8 mouse cellular contexts compared by ENCODE assay signal in the genomic region with DNA sequence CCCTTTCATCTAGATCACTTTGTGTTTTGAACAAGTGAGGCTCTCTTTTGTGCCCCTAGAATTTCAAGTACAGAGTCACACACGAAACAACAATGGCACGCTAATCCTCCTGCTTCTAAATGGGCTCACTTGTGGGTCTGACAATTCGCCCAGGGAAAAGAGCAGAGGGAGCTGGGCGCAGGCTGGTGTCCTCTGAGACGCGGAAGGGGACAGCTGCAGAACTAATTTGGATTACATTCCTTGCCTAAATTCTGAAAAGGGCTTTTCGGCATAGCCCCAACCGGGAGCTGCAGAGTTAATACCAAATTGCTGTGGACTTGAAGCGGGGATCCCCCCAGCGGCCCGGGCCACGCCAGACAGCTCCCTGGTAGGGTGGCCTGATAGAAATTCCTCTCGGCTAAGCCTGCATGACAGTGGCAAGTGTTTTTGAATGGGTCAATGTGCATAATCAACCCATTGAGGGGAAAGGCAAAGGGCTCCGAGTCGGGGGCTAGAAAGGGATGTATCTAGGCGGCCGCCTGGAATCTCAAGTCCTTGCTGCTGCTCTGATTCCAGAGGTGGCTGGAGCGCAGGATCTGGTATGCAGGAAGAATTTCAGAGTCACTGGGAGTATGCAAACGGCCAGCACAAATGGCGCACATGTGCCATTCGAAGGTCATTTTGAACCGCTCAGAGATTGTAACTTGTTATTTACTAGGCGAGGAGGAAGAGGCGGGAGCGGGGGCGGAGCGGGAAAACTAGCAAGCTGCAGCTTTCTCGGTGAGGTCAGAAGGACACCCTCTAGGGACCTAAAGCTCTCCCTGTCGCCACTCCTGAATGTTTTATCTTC. TPM values are rescaled to one million over a fixed set of nuclear protein-coding genes. Genes with fewer than 3 reads are reported as not detected.
DNase-seq lines count a peak whose midpoint lies in the region; ATAC-seq and TF ChIP-seq lines count a peak whose summit lies in the region.

No protein-coding gene starts in this region.

- H3K9ac ChIP-seq in limb, embryonic 14.5 days (ENCODE audit: low read depth, low read length, severe bottlenecking), result peak overlapping the region; percentile 56
- H3K9ac ChIP-seq in midbrain, postnatal 0 days (replicated peaks; ENCODE audit: low read length, poor library complexity, severe bottlenecking), result peak overlapping the region; percentile 52

- H3K4me1 ChIP-seq in limb, embryonic 14.5 days (ENCODE audit: control insufficient read depth, insufficient read depth, low read length), result peaks cover 13% of the 10 kb centered on the region
- no peaks in the 10 kb centered on the region; the same call in 1 of the 2 replicates for H3K4me1 ChIP-seq in midbrain, postnatal 0 days (ENCODE audit: insufficient read depth, low read length)

- no peaks in the 10 kb centered on the region for H3K9me3 ChIP-seq in limb, embryonic 14.5 days (ENCODE audit: control insufficient read depth, low read length)
- H3K9me3 ChIP-seq in midbrain, postnatal 0 days (ENCODE audit: low read length), result no peaks in the 10 kb centered on the region

- peaks cover 58% of the 10 kb centered on the region for H3K27me3 ChIP-seq in limb, embryonic 14.5 days (ENCODE audit: control insufficient read depth, insufficient read depth, low read length)
- H3K27me3 ChIP-seq in midbrain, postnatal 0 days (ENCODE audit: insufficient read depth, low read length), result no peaks in the 10 kb centered on the region

- H3K36me3 ChIP-seq in limb, embryonic 14.5 days (ENCODE audit: control insufficient read depth, insufficient read depth, low read length), result no peaks in the 10 kb centered on the region
- no peaks in the 10 kb centered on the region for H3K36me3 ChIP-seq in midbrain, postnatal 0 days (ENCODE audit: insufficient read depth, low read length)

- H3K27ac ChIP-seq in limb, embryonic 14.5 days (replicated peaks; ENCODE audit: low read depth, low read length), result no peak overlapping the region
- H3K27ac ChIP-seq in midbrain, postnatal 0 days (ENCODE audit: low read depth, low read length), result peak overlapping the region; percentile 59

- peak; percentile 44; the same call in 1 of the 2 replicates for ATAC-seq in limb, embryonic 14.5 days (ENCODE audit: low FRiP score, low read depth)
- ATAC-seq in midbrain, postnatal 0 days (ENCODE audit: low FRiP score), result peak; percentile 42

- TF ChIP-seq CTCF in midbrain, postnatal 0 days (IDR thresholded peaks at IDR 0.05), result peak; percentile 26; the same call in 1 of the 2 replicates

- DNase-seq in adrenal gland, postnatal 36 days, result peak; percentile 25 to 64
- DNase-seq in cerebellum, postnatal 25 days, result peak; percentile 72 to 74
- DNase-seq in heart, adult 8-10 months (ENCODE audit: low spot score), result peak; percentile 33
- DNase-seq in kidney, adult 18-20 months, result peak; percentile 83
- peak; percentile 17 for DNase-seq in limb, embryonic 14.5 days (ENCODE audit: low spot score)
- peak; percentile 68 for DNase-seq in midbrain, postnatal 0 days (ENCODE audit: low spot score)
- DNase-seq in thymus, adult 18-20 months, result no peak
- DNase-seq in thymus, postnatal 0 days (ENCODE audit: low spot score), result no peak

- H3K4me2 ChIP-seq in limb, embryonic 14.5 days (replicated peaks; ENCODE audit: low read depth, low read length, severe bottlenecking), result peak overlapping the region; percentile 98
- H3K4me2 ChIP-seq in midbrain, postnatal 0 days (ENCODE audit: low read depth, low read length, poor library complexity, severe bottlenecking), result peak overlapping the region; percentile 97

- TF ChIP-seq POLR2A in limb, embryonic 14.5 days (IDR thresholded peaks at IDR 0.05; ENCODE audit: borderline replicate concordance, extremely low read depth, insufficient read depth, insufficient read length), result no peak

- under 1% methylated on average over 29 of the region's 29 CpGs for WGBS in limb, embryonic 14.5 days
- under 1% methylated on average over 29 of the region's 29 CpGs for WGBS in midbrain, postnatal 0 days

- peak overlapping the region; percentile 64 for H3K4me3 ChIP-seq in limb, embryonic 14.5 days (replicated peaks; ENCODE audit: low read length)
- H3K4me3 ChIP-seq in midbrain, postnatal 0 days (ENCODE audit: low read depth, low read length), result peak overlapping the region; percentile 84

RNA-seq across cellular contexts. Expression of a gene that starts 2.2 kb away (rescaled TPM):
- total RNA-seq in adrenal gland, postnatal 36 days (2021), result 1 to 10 TPM in 1 of 2 experiments, under 1 TPM in 1; 0.30 to 1.0 TPM
- 10 to 100 TPM; 12.7 to 18.3 (median 13.8) TPM for total RNA-seq in heart, adult 8-10 months (2022)
- polyA plus RNA-seq in limb, embryonic 14.5 days (2012; rRNA removed), result 0.68 and 1.00 TPM in 2 replicates
- polyA plus RNA-seq in limb, embryonic 14.5 days (2014; fragmentation: Nextera tagmentation; extraction: Ambion mirVana), result 1.7 and 2.0 TPM in 2 replicates
- 33.5 and 40.8 TPM in 2 replicates for total RNA-seq in midbrain, postnatal 0 days (2014; rRNA removed)
- polyA plus RNA-seq in midbrain, postnatal 0 days (2015; fragmentation: Nextera tagmentation; extraction: Ambion mirVana), result 6.2 and 7.8 TPM in 2 replicates
- 0.04 TPM in 1 of 2 replicates, not detected in the other for polyA plus RNA-seq in thymus, postnatal 0 days (2015; fragmentation: Nextera tagmentation; extraction: Ambion mirVana)

Comparison
In these comparisons a context has a peak if more than half of its experiments do, and no peak if none do; other contexts are left out.
1. DNase-seq: peak in adrenal gland, postnatal 36 days (2 of 2), cerebellum, postnatal 25 days (2 of 2), heart, adult 8-10 months (single experiment), kidney, adult 18-20 months (single experiment), limb, embryonic 14.5 days (single experiment) and midbrain, postnatal 0 days (single experiment); none in thymus, adult 18-20 months (0 of 2) and thymus, postnatal 0 days (single experiment).
2. RNA of a gene that starts 2.2 kb away (total RNA-seq): 33.5 to 40.8 TPM in midbrain, postnatal 0 days and 12.7 to 18.3 TPM in heart, adult 8-10 months; 0.30 to 1.0 TPM in adrenal gland, postnatal 36 days; every median in the first group is over 4 times any median in the second.